Mouse (Mus musculus): Measurements from ENCODE around the gene Gpr33.

Gpr33 gene

GRCm38 (mm10) chr12:51985163-51985748, 42.6 kb downstream of the Gpr33 start:
- no peak for DNase-seq (ENCODE audit: low spot score)

GRCm38 (mm10) chr12:51983625-51984024, 44.2 kb downstream of the Gpr33 start:
- no peak for DNase-seq (ENCODE audit: low spot score)

- no peak for DNase-seq (ENCODE audit: low spot score)
These were observed 51.3 kb downstream of the Gpr33 start for GRCm38 (mm10) chr12:51976531-51976930.

GRCm38 (mm10) chr12:51974381-51974780, 53.5 kb downstream of the Gpr33 start:
- DNase-seq (ENCODE audit: low spot score): no peak
